10 mouse cellular contexts compared by ENCODE assay signal in genomic region chr11:115881002-115881401, GRCm38 (mm10). TPM values are rescaled to one million over a fixed set of nuclear protein-coding genes. Genes with fewer than 3 reads are reported as not detected.
DNase-seq lines count a peak whose midpoint lies in the region; ATAC-seq and TF ChIP-seq lines count a peak whose summit lies in the region.
"Had no signal": no experiment of that assay in that cellular context is flagged by ENCODE, and none has a peak within 500 bp of the region (broad histone marks: within the 10 kb centered on the region; RNA-seq: fewer than 3 reads in every experiment).

No protein-coding gene starts in this region.

- DNase-seq in kidney, adult 18-20 months = peak; percentile 49
- DNase-seq in brain, embryonic 14.5 days (ENCODE audit: low read depth) = no peak
- no peak for DNase-seq in layer of hippocampus, postnatal 14 days (ENCODE audit: low spot score in 2 of 2)
- no peak for DNase-seq in frontal cortex, adult 2 months (ENCODE audit: extremely low spot score in 1 of 2, low spot score in 1 of 2)
- DNase-seq in layer of hippocampus, postnatal 25 days (ENCODE audit: extremely low spot score in 1 of 2, low spot score in 1 of 2) = no peak

- 32% methylated on average over 5 of the region's 5 CpGs for WGBS in kidney, embryonic 16.5 days

- TF ChIP-seq CTCF in E14TG2a.4 (conservative IDR thresholded peaks at IDR 0.05; ENCODE audit: low read length) = peak; percentile 98
- TF ChIP-seq CTCF in brain, embryonic 14.5 days (IDR thresholded peaks at IDR 0.05; ENCODE audit: borderline replicate concordance, extremely low read depth, insufficient read depth, insufficient read length) = peak; percentile 67

- peaks cover 11% of the 10 kb centered on the region; the same call in 1 of the 2 replicates for H3K27me3 ChIP-seq in kidney, embryonic 16.5 days (ENCODE audit: insufficient read depth, low read length)
- peaks cover 24% of the 10 kb centered on the region for H3K27me3 ChIP-seq in E14TG2a.4 (ENCODE audit: insufficient read depth, low read length)

- H3K27ac ChIP-seq in kidney, embryonic 16.5 days (ENCODE audit: low read length) = no peak overlapping the region
- H3K27ac ChIP-seq: embryonic facial prominence, embryonic 12.5 days; liver, embryonic 15.5 days had no signal

- H3K4me1 ChIP-seq in kidney, embryonic 16.5 days (ENCODE audit: insufficient read depth, low read length) = peaks cover 3% of the 10 kb centered on the region; the same call in 1 of the 2 replicates
- peaks cover 49% of the 10 kb centered on the region for H3K4me1 ChIP-seq in E14TG2a.4 (replicated peaks; ENCODE audit: low read depth, low read length)
- H3K4me1 ChIP-seq: embryonic facial prominence, embryonic 12.5 days had no signal

- no peaks in the 10 kb centered on the region for H3K9me3 ChIP-seq in kidney, embryonic 16.5 days (ENCODE audit: low read length)
- no peaks in the 10 kb centered on the region for H3K9me3 ChIP-seq in E14TG2a.4 (ENCODE audit: low read length)
- H3K9me3 ChIP-seq: embryonic facial prominence, embryonic 12.5 days; liver, embryonic 15.5 days had no signal

- H3K9ac ChIP-seq in kidney, embryonic 16.5 days (replicated peaks; ENCODE audit: low read length) = no peak overlapping the region
- H3K9ac ChIP-seq: embryonic facial prominence, embryonic 12.5 days; liver, embryonic 15.5 days had no signal

- H3K4me3 ChIP-seq in kidney, embryonic 16.5 days (ENCODE audit: low read length) = no peak overlapping the region
- H3K4me3 ChIP-seq in E14TG2a.4 (replicated peaks; ENCODE audit: low read length) = no peak overlapping the region
- H3K4me3 ChIP-seq: embryonic facial prominence, embryonic 12.5 days; liver, embryonic 15.5 days had no signal

- no peaks in the 10 kb centered on the region for H3K36me3 ChIP-seq in kidney, embryonic 16.5 days (ENCODE audit: insufficient read depth, low read length)
- H3K36me3 ChIP-seq in E14TG2a.4 (ENCODE audit: insufficient read depth, low read length) = no peaks in the 10 kb centered on the region
- H3K36me3 ChIP-seq: embryonic facial prominence, embryonic 12.5 days; liver, embryonic 15.5 days had no signal

- H3K4me2 ChIP-seq in kidney, embryonic 16.5 days (replicated peaks; ENCODE audit: low read depth, low read length) = no peak overlapping the region
- H3K4me2 ChIP-seq: embryonic facial prominence, embryonic 12.5 days; liver, embryonic 15.5 days had no signal

- no peak for TF ChIP-seq POLR2A in brain, embryonic 14.5 days (IDR thresholded peaks at IDR 0.05; ENCODE audit: borderline replicate concordance, extremely low read depth, insufficient read depth, insufficient read length, poor library complexity, severe bottlenecking)

- no peak for ATAC-seq in kidney, embryonic 16.5 days (ENCODE audit: low FRiP score, low TSS enrichment)
- peak; percentile 44; the same call in 1 of the 2 replicates for ATAC-seq in megakaryocyte-erythroid progenitor cell, adult 5-6 weeks (replicated peaks; ENCODE audit: low FRiP score, low TSS enrichment, poor library complexity, severe bottlenecking)

RNA-seq across cellular contexts. Expression of gene Smim5, which starts 18.8 kb away (rescaled TPM):
- 4.7 and 5.0 TPM in 2 replicates for polyA plus RNA-seq in kidney, embryonic 16.5 days (2015; fragmentation: Nextera tagmentation; extraction: Ambion mirVana)
- polyA plus RNA-seq in brain, embryonic 14.5 days (2012; rRNA removed) = 0.64 and 1.2 TPM in 2 replicates
- 40.3 and 83.8 TPM in 2 replicates for total RNA-seq in megakaryocyte-erythroid progenitor cell, adult 5-6 weeks (2014; fragmentation: Nextera tagmentation)
- 24.6 and 29.4 TPM in 2 replicates for total RNA-seq in megakaryocyte-erythroid progenitor cell, adult 5-6 weeks (2017)
- 1 to 10 TPM in 1 of 2 experiments, under 1 TPM in 1; 0.67 to 2.0 TPM for total RNA-seq in layer of hippocampus, postnatal 14 days (2021)
- 0.64 TPM in 1 of 2 replicates, not detected in the other for polyA plus RNA-seq in frontal cortex, adult 2 months (2012; rRNA removed)
- total RNA-seq in layer of hippocampus, postnatal 25 days (2021) = 1 to 10 TPM in 1 of 2 experiments, under 1 TPM in 1; 0.54 to 1.2 TPM

RNA-seq across cellular contexts. Expression of gene Myo15b, which starts 22.8 kb away (rescaled TPM):
- 12.6 and 14.2 TPM in 2 replicates for polyA plus RNA-seq in kidney, embryonic 16.5 days (2015; fragmentation: Nextera tagmentation; extraction: Ambion mirVana)
- 0.14 and 0.23 TPM in 2 replicates for polyA plus RNA-seq in brain, embryonic 14.5 days (2012; rRNA removed)
- 0.11 TPM in 1 of 2 replicates, not detected in the other for total RNA-seq in megakaryocyte-erythroid progenitor cell, adult 5-6 weeks (2014; fragmentation: Nextera tagmentation)
- 0.69 TPM in 1 of 2 replicates, not detected in the other for total RNA-seq in megakaryocyte-erythroid progenitor cell, adult 5-6 weeks (2017)
- under 1 TPM; 0.35 to 0.36 TPM for total RNA-seq in layer of hippocampus, postnatal 14 days (2021)
- 0.55 and 1.1 TPM in 2 replicates for polyA plus RNA-seq in frontal cortex, adult 2 months (2012; rRNA removed)
- total RNA-seq in layer of hippocampus, postnatal 25 days (2021) = under 1 TPM; 0.27 to 0.28 TPM

RNA-seq across cellular contexts. Expression of gene Smim6, which starts 30.8 kb away (rescaled TPM):
- polyA plus RNA-seq in kidney, embryonic 16.5 days (2015; fragmentation: Nextera tagmentation; extraction: Ambion mirVana) = 11.8 and 12.8 TPM in 2 replicates
- not detected in 2 replicates for polyA plus RNA-seq in brain, embryonic 14.5 days (2012; rRNA removed)
- 2.0 and 5.2 TPM in 2 replicates for total RNA-seq in megakaryocyte-erythroid progenitor cell, adult 5-6 weeks (2014; fragmentation: Nextera tagmentation)
- not detected in 2 replicates for total RNA-seq in megakaryocyte-erythroid progenitor cell, adult 5-6 weeks (2017)
- not detected for total RNA-seq in layer of hippocampus, postnatal 14 days (2021)
- not detected in 2 replicates for polyA plus RNA-seq in frontal cortex, adult 2 months (2012; rRNA removed)
- total RNA-seq in layer of hippocampus, postnatal 25 days (2021) = not detected

RNA-seq across cellular contexts. Expression of gene Sap30bp, which starts 52.1 kb away (rescaled TPM):
- 35.9 and 38.9 TPM in 2 replicates for polyA plus RNA-seq in kidney, embryonic 16.5 days (2015; fragmentation: Nextera tagmentation; extraction: Ambion mirVana)
- polyA plus RNA-seq in brain, embryonic 14.5 days (2012; rRNA removed) = 57.6 and 69.8 TPM in 2 replicates
- total RNA-seq in megakaryocyte-erythroid progenitor cell, adult 5-6 weeks (2014; fragmentation: Nextera tagmentation) = 20.8 and 33.2 TPM in 2 replicates
- total RNA-seq in megakaryocyte-erythroid progenitor cell, adult 5-6 weeks (2017) = 251 and 314 TPM in 2 replicates
- 10 to 100 TPM; 39.2 to 50.4 TPM for total RNA-seq in layer of hippocampus, postnatal 14 days (2021)
- polyA plus RNA-seq in frontal cortex, adult 2 months (2012; rRNA removed) = 71.9 and 89.0 TPM in 2 replicates
- total RNA-seq in layer of hippocampus, postnatal 25 days (2021) = 10 to 100 TPM; 33.1 to 47.4 TPM

RNA-seq across cellular contexts. Expression of gene Recql5, which starts 52.3 kb away (rescaled TPM):
- 25.3 and 26.9 TPM in 2 replicates for polyA plus RNA-seq in kidney, embryonic 16.5 days (2015; fragmentation: Nextera tagmentation; extraction: Ambion mirVana)
- polyA plus RNA-seq in brain, embryonic 14.5 days (2012; rRNA removed) = 28.2 and 38.0 TPM in 2 replicates
- 19.7 and 22.7 TPM in 2 replicates for total RNA-seq in megakaryocyte-erythroid progenitor cell, adult 5-6 weeks (2014; fragmentation: Nextera tagmentation)
- total RNA-seq in megakaryocyte-erythroid progenitor cell, adult 5-6 weeks (2017) = 17.0 and 21.0 TPM in 2 replicates
- 10 to 100 TPM; 23.2 to 25.7 TPM for total RNA-seq in layer of hippocampus, postnatal 14 days (2021)
- 28.4 and 31.7 TPM in 2 replicates for polyA plus RNA-seq in frontal cortex, adult 2 months (2012; rRNA removed)
- 10 to 100 TPM; 25.7 to 28.4 TPM for total RNA-seq in layer of hippocampus, postnatal 25 days (2021)

Comparison
In these comparisons a context has a peak if more than half of its experiments do, and no peak if none do; other contexts are left out.
1. RNA of gene Smim5, which starts 18.8 kb away (total RNA-seq): 24.6 to 83.8 TPM in megakaryocyte-erythroid progenitor cell, adult 5-6 weeks; 0.67 to 2.0 TPM in layer of hippocampus, postnatal 14 days and 0.54 to 1.2 TPM in layer of hippocampus, postnatal 25 days; every median in the first group is over 4 times any median in the second.